Mouse (Mus musculus): Measurements from ENCODE around the gene Gm9736. TPM values are rescaled to one million over a fixed set of nuclear protein-coding genes. Genes with fewer than 3 reads are reported as not detected.
"Not testable (repeated sequence)": the region's sequence is repeated elsewhere in the genome, so short reads cannot be mapped to it uniquely, and the experiment has no call there.

The Gm9736 gene
- not detected in 2 replicates for polyA plus RNA-seq (2015; fragmentation: Nextera tagmentation; extraction: Ambion mirVana)

DNA sequence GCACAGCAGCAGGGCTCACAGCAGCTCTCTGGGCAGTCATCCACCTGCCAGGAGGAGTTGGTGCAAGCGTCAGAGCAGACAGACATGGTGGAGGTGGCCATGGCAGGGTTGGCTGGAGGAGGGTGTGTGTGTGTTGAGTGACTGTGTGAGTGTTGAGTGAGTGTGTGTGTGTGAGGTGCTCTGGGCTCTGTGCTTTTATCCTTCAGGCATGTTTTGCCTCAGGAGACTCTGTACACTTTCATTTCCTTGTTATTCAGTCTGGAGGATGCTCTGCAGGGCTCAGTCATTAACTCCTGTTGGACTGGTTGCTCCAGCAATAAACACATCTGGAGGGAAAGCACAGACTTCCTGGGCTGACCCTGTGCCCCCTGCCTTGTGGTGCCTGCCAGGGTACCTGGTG, at the start of gene Gm9736:
Gm9736 (minus strand) TSS at position 101 of the 400 bp plus-strand sequence.
- H3K4me1 ChIP-seq; H3K4me3 ChIP-seq; H3K9ac ChIP-seq; ATAC-seq (ENCODE audit: extremely low read depth, insufficient number of reproducible peaks, low FRiP score, low TSS enrichment); H3K4me2 ChIP-seq; H3K27me3 ChIP-seq (replicated peaks); H3K27ac ChIP-seq (replicated peaks); H3K36me3 ChIP-seq; H3K9me3 ChIP-seq: not testable (repeated sequence)
- WGBS, result 69% methylated on average over 1 of the region's 1 CpGs

GRCm38 (mm10) chr10:77798921-77799508, 47.9 kb upstream of the Gm9736 start, which contains the start of gene Gm19668:
Gm19668 (minus strand) TSS chr10:77799133.
- peaks cover 19% of the 10 kb centered on the region for H3K4me1 ChIP-seq
- no peak within 1 kb of the TSS for H3K4me3 ChIP-seq
- H3K4me2 ChIP-seq, result no peak within 1 kb of the TSS
- ATAC-seq (ENCODE audit: extremely low read depth, insufficient number of reproducible peaks, low FRiP score, low TSS enrichment), result no peak
- 53% methylated on average over 8 of the region's 8 CpGs for WGBS
- no peaks in the 10 kb centered on the region for H3K36me3 ChIP-seq
- H3K27me3 ChIP-seq (replicated peaks), result no peaks in the 10 kb centered on the region
- peak within 1 kb of the TSS; percentile 30; the same call in 1 of the 2 replicates for H3K27ac ChIP-seq (replicated peaks)
- H3K9ac ChIP-seq, result no peak within 1 kb of the TSS
- no peaks in the 10 kb centered on the region for H3K9me3 ChIP-seq

- H3K27me3 ChIP-seq (replicated peaks); H3K9ac ChIP-seq; H3K4me2 ChIP-seq; H3K9me3 ChIP-seq; H3K36me3 ChIP-seq; ATAC-seq (ENCODE audit: extremely low read depth, insufficient number of reproducible peaks, low FRiP score, low TSS enrichment); H3K4me3 ChIP-seq: not testable (repeated sequence)
- Histone ChIP-seq H3K27ac (replicated peaks) (peak overlapping the region; percentile 30; the same call in 1 of the 2 replicates), H3K4me1 (peaks cover 19% of the 10 kb centered on the region)
- 27% methylated on average over 3 of the region's 3 CpGs for WGBS
Observed at GRCm38 (mm10) chr10:77798164-77798920, 47.2 kb upstream of the Gm9736 start.

- no peaks in the 10 kb centered on the region for H3K36me3 ChIP-seq
- no peak overlapping the region for H3K4me2 ChIP-seq
- no peaks in the 10 kb centered on the region for H3K9me3 ChIP-seq
- WGBS, result 5% methylated on average over 3 of the region's 3 CpGs
- H3K27ac ChIP-seq (replicated peaks), result peak overlapping the region; percentile 30; the same call in 1 of the 2 replicates
- H3K27me3 ChIP-seq (replicated peaks), result no peaks in the 10 kb centered on the region
- no peak overlapping the region for H3K4me3 ChIP-seq
- peaks cover 19% of the 10 kb centered on the region for H3K4me1 ChIP-seq
- no peak for ATAC-seq (ENCODE audit: extremely low read depth, insufficient number of reproducible peaks, low FRiP score, low TSS enrichment)
- H3K9ac ChIP-seq, result no peak overlapping the region
Observed at GRCm38 (mm10) chr10:77797677-77798076, 46.5 kb upstream of the Gm9736 start.

GRCm38 (mm10) chr10:77794976-77795375, 43.8 kb upstream of the Gm9736 start, which contains the start of gene Gm9639:
Gm9639 (minus strand) TSS chr10:77795076.
- H3K36me3 ChIP-seq, result no peaks in the 10 kb centered on the region
- H3K9ac ChIP-seq, result no peak within 1 kb of the TSS
- no peaks in the 10 kb centered on the region for H3K9me3 ChIP-seq
- no peak within 1 kb of the TSS for H3K4me3 ChIP-seq
- no peak within 1 kb of the TSS for H3K4me2 ChIP-seq
- WGBS, result 57% methylated on average over 2 of the region's 2 CpGs
- ATAC-seq (ENCODE audit: extremely low read depth, insufficient number of reproducible peaks, low FRiP score, low TSS enrichment), result no peak
- H3K27ac ChIP-seq (replicated peaks), result no peak within 1 kb of the TSS
- H3K27me3 ChIP-seq (replicated peaks), result no peaks in the 10 kb centered on the region
- H3K4me1 ChIP-seq, result peaks cover 19% of the 10 kb centered on the region

GRCm38 (mm10) chr10:77788621-77789020, 37.5 kb upstream of the Gm9736 start:
- WGBS, result 63% methylated on average over 2 of the region's 2 CpGs
- no peak for ATAC-seq (ENCODE audit: extremely low read depth, insufficient number of reproducible peaks, low FRiP score, low TSS enrichment)
- Histone ChIP-seq H3K9me3 (no peaks in the 10 kb centered on the region), H3K27me3 (replicated peaks) (no peaks in the 10 kb centered on the region), H3K4me2 (no peak overlapping the region), H3K27ac (replicated peaks) (no peak overlapping the region), H3K4me1 (no peaks in the 10 kb centered on the region), H3K9ac (no peak overlapping the region), H3K36me3 (no peaks in the 10 kb centered on the region), H3K4me3 (no peak overlapping the region)

GRCm38 (mm10) chr10:77787876-77788275, 36.7 kb upstream of the Gm9736 start, which contains the start of gene Gm7137:
Gm7137 (minus strand) TSS chr10:77788200.
- H3K9me3 ChIP-seq; H3K4me3 ChIP-seq; H3K9ac ChIP-seq; H3K4me1 ChIP-seq; H3K27me3 ChIP-seq (replicated peaks); ATAC-seq (ENCODE audit: extremely low read depth, insufficient number of reproducible peaks, low FRiP score, low TSS enrichment); H3K27ac ChIP-seq (replicated peaks); H3K36me3 ChIP-seq; H3K4me2 ChIP-seq: not testable (repeated sequence)
- WGBS, result 91% methylated on average over 1 of the region's 1 CpGs

DNA sequence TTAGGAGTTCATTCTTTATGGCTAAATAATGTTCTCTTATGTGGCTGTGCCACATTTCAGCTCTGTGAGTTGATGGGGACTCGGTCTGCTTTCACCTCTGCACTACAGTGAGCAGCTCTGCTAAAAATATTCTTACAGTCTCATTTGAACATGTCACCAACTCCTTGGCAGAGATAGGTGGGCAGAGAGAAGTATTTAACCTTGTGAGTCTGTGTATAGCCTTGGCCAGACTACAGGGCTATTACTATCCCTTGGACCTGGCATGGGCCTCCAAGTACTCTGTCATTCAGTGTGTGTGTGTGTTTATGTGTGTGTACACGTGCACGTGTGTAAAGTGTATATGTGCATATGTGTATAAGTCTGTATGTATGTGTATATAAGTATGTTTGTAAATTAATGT, 32.2 kb upstream of the Gm9736 start:
- WGBS, result 35% methylated on average over 1 of the region's 3 CpGs
- not testable (repeated sequence) for H3K27me3 ChIP-seq (replicated peaks); H3K4me1 ChIP-seq; H3K4me2 ChIP-seq; H3K27ac ChIP-seq (replicated peaks); H3K9me3 ChIP-seq; H3K36me3 ChIP-seq; ATAC-seq (ENCODE audit: extremely low read depth, insufficient number of reproducible peaks, low FRiP score, low TSS enrichment); H3K9ac ChIP-seq; H3K4me3 ChIP-seq

DNA sequence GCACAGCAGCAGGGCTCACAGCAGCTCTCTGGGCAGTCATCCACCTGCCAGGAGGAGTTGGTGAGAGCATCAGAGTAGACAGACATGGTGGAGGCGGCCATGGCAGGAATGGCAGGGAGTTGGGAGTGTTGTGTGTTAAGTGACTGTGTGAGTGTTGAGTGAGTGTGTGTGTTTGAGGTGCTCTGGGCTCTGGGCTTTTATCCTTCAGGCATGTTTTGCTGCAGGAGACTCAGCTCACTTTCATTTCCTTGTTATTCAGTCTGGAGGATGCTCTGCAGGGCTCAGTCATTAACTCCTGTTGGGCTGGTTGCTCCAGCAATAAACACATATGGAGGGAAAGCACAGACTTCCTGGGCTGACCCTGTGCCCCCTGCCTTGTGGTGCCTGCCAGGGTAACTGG, 31.3 kb upstream of the Gm9736 start, which contains the start of gene Gm3250:
Gm3250 (minus strand) TSS at position 101 of the 400 bp plus-strand sequence.
- not testable (repeated sequence) for H3K4me1 ChIP-seq; ATAC-seq (ENCODE audit: extremely low read depth, insufficient number of reproducible peaks, low FRiP score, low TSS enrichment)

GRCm38 (mm10) chr10:77776844-77777243, 25.7 kb upstream of the Gm9736 start, which contains the start of gene Gm7138:
Gm7138 (minus strand) TSS chr10:77776944.
- not testable (repeated sequence) for H3K4me1 ChIP-seq; H3K9me3 ChIP-seq; H3K4me3 ChIP-seq; H3K27me3 ChIP-seq (replicated peaks); ATAC-seq (ENCODE audit: extremely low read depth, insufficient number of reproducible peaks, low FRiP score, low TSS enrichment); H3K9ac ChIP-seq; H3K27ac ChIP-seq (replicated peaks); H3K4me2 ChIP-seq; H3K36me3 ChIP-seq
- WGBS, result 67% methylated on average over 1 of the region's 1 CpGs

More for the DNA sequence above, 31.3 kb upstream of the Gm9736 start, which contains the start of gene Gm3250:
- WGBS, result 40% methylated on average over 1 of the region's 1 CpGs
- H3K4me3 ChIP-seq; H3K9me3 ChIP-seq; H3K27me3 ChIP-seq (replicated peaks); H3K36me3 ChIP-seq; H3K27ac ChIP-seq (replicated peaks); H3K9ac ChIP-seq; H3K4me2 ChIP-seq: not testable (repeated sequence)

DNA sequence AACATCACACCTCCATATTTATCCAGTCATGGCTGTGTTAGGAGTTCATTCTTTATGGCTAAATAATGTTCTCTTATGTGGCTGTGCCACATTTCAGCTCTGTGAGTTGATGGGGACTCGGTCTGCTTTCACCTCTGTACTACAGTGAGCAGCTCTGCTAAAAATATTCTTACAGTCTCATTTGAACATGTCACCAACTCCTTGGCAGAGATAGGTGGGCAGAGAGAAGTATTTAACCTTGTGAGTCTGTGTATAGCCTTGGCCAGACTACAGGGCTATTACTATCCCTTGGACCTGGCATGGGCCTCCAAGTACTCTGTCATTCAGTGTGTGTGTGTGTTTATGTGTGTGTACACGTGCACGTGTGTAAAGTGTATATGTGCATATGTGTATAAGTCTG, 21.0 kb upstream of the Gm9736 start:
- not testable (repeated sequence) for ATAC-seq (ENCODE audit: extremely low read depth, insufficient number of reproducible peaks, low FRiP score, low TSS enrichment); H3K9me3 ChIP-seq; H3K9ac ChIP-seq; H3K4me3 ChIP-seq; H3K27ac ChIP-seq (replicated peaks); H3K4me1 ChIP-seq; H3K27me3 ChIP-seq (replicated peaks); H3K36me3 ChIP-seq; H3K4me2 ChIP-seq
- 31% methylated on average over 1 of the region's 3 CpGs for WGBS
